Mouse (Mus musculus): ENCODE results near the gene Gm29427. TPM values are rescaled to one million over a fixed set of nuclear protein-coding genes. Genes with fewer than 3 reads are reported as not detected.
"Not testable (repeated sequence)": the region's sequence is repeated elsewhere in the genome, so short reads cannot be mapped to it uniquely, and the experiment has no call there.

Gm29427 gene
- total RNA-seq, 2 experiments from 2014 or later = not detected

DNA sequence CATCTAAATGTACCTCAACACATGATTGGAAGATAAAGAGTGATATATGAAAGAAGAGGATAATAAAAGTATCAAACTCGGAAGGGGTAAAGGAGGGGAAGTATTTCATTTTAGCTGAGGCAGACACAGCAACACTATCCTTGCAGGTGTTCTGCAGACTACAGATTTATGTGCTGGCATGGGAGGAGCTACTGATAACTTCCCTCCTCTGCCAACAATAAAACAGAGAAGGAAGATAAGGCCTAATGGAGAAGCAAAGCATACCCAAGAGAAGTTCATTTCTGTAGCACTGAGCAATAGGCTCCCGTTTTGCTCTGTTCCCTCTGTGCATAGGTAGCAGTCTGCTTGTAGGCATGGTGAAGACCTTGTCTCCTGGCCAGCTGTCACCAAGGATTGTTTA, 34.5 kb downstream of the Gm29427 start:
- no peak for ATAC-seq (replicated peaks; ENCODE audit: poor library complexity, severe bottlenecking)

DNA sequence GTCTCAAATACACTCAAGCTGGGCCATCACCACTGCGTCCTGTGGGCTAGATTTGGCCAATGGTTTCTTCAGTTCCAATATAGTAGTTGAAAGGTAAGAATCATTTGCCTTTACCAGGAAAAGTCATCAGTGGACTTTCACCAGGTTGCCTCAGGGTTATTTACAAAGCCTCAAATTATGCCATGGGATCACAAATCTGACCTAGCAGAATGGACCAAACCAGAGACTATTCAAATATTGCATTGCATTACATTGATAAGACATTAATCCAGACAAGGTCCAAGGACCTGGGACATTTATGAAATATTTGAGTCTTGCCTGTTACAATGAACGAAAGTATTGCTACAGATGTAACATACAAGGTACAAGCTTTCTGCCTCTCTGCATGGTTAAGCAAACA, 37.0 kb downstream of the Gm29427 start:
- ATAC-seq (replicated peaks; ENCODE audit: poor library complexity, severe bottlenecking) = no peak

DNA sequence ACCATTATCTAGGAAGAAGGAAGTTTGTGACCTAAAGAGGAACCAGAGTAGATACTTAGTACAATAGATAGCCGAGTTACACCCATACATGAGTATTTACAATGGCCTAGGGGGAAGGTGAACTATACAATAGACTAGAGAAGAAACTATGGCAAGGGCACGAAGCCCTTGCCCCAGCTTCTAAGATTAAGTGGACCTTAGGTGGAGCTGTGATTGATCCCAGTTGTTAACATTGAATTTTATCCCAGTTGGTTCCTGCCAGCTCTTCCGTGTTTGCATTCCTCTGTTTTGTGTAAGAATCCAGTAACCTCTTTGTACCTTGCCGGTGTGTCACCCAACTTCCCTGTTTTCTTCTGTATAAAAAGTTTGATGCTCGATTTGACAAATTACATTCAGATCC, 52.0 kb downstream of the Gm29427 start:
- ATAC-seq (replicated peaks; ENCODE audit: poor library complexity, severe bottlenecking) = not testable (repeated sequence)

DNA sequence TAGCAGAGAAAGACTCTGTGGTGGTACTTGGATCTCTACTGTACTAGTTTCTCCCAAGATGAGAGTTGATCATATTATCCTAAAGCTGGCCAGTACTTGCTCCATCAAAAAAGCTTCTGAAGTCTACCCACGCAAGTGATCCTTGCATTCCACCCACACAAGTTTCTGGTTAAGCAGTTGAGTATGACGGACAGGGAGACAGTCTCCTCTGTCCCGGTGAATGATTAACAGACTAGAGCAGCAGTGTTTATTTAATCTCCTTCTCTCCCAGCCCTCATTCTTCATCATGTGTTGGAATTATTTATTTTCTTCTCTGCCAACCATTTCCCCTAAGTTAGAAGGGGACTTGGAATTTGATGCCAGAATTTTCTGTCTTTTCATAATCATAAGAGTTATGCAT, 54.1 kb downstream of the Gm29427 start, which contains the start of gene C4bp:
Gene C4bp, minus strand, starts transcription at position 179 of the 400 bp plus-strand sequence.
- no peak for ATAC-seq (replicated peaks; ENCODE audit: poor library complexity, severe bottlenecking)

DNA sequence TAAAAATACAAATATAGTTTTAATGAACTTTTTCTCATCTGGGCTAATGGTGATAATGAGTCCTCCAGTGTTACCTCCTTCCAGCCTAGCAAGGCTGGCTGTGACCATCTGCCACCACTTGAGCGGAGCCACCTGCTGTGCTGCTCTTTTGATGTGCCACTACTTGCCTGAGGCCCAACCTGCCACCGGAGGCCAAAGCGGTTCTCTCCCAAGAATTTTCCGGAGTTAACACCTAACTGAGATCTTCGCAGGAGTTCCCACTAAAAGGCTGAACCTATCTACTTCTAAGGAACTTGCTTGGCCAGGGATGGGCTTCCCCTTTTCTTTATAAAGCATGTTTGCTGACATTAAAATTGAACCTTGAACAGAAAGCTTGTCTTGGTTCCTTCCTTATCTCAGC, 56.0 kb downstream of the Gm29427 start:
- not testable (repeated sequence) for ATAC-seq (replicated peaks; ENCODE audit: poor library complexity, severe bottlenecking)

DNA sequence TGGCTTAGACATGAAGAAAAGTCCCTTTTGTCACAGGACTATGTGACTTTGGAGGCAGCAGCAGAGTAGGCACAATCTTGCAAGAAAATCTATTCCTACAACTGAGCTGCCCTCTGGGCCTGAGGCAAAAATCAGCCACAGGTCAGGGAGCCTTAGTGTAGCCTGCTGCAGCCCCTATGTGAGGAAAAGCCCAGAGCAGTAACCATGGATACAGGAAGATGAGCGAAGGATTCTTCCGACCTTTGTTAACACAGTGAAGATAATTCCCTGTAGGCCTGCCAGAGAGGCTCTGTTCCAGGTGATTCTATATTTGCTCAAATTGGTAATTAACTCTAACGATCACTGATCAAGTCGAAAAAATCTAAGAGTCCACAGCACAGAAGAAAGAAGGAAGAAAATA, 71.5 kb downstream of the Gm29427 start:
- ATAC-seq (replicated peaks; ENCODE audit: poor library complexity, severe bottlenecking) = no peak

DNA sequence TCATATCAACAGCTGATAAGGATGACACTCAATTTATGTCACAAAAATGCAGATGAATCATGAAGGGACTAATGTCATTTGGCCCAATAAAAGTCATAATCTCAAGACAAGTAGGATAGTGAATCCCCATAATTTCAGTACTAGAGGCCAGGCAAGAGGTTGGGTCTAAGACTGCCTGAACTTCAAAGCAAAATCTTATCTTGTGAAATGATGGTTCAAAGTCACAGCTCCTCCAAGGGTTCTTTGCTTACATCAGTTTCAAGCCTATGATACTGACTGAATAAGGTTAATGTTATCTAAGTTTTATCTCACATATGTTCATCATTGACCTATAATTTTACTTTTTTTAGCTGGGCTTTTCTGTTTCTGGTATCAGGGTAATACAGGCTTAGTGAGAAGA, 74.6 kb downstream of the Gm29427 start:
- no peak for ATAC-seq (replicated peaks; ENCODE audit: poor library complexity, severe bottlenecking)

DNA sequence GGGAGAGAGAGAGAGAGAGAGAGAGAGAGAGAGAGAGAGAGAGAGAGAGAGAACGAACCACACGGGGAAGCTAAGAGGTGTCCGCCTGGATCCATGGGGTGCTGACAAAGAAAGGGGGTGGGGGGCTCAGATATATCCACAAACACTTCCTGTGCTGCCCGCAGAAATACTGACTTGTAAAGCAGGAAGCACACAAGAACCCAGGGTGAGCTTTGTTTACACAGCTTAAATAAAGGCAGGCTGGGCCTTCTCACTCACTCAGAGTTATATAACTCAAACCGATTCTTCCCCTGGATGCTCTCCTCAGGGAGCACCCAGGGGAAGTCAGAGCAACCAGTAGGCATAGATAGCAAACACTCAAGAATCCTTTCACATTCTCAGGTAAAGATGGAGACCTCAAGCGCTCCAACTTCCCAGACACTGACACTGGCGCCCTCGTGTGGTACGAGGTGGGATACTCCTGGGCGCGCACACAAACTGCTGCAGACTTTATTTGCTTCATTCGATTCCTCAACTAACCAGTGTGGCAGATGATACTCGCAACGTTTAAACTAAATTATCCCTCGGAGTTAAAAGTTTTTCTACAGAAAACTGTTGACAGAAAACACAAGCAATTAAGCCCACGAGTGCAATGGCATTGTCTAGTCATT, 81.7 kb downstream of the Gm29427 start:
- ATAC-seq (replicated peaks; ENCODE audit: poor library complexity, severe bottlenecking) = peak; percentile 97

DNA sequence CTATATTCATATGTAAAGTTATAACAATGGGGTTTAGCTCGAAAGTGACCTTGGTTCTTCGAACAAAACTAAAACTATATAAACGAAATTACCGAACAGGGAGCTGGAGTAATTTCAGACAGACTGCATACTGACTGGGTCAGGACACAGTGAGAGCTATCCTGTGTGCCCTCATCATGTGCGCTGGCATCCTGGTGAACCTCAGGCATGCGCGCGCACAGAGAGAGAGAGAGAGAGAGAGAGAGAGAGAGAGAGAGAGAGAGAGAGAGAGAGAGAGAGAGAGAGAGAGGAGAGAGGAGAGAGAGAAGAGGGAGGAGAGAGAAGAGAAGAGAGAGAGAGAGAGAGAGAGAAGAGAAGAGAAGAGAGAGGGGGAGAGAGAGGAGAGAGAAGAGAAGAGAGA, 82.3 kb downstream of the Gm29427 start:
- ATAC-seq (replicated peaks; ENCODE audit: poor library complexity, severe bottlenecking) = no peak

DNA sequence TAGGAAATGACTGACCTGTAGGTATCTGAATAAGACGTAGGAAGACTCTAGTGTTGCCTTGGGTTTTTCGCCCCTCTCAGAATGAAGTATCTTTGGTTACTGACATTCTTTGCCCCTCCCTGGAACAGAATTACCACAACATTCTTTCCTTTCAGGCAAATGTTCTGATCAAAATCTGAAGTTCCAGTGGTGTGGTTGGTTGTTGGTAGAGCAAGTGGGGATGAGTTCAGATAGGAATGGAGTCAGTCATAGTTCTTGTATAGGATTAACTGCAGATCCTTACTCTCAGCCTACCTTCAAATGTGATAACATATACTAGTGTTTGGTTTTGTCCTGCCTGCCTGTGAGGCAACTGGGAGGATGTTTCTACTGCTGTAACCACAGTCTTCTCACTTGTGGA, 86.1 kb downstream of the Gm29427 start, which contains the start of gene Zp3r:
Gene Zp3r, minus strand, starts transcription at position 101 of the 400 bp plus-strand sequence.
- no peak for ATAC-seq (replicated peaks; ENCODE audit: poor library complexity, severe bottlenecking)

Other genes with a start within 250 kb of the Gm29427 start
- not detected in 2 replicates for gene Zp3r, start 86.2 kb downstream of the Gm29427 start, total RNA-seq (2014; fragmentation: Nextera tagmentation)
- not detected in 2 replicates for gene Zp3r, start 86.2 kb downstream of the Gm29427 start, total RNA-seq (2017)
- not detected in 2 replicates for gene C4bp, start 54.2 kb downstream of the Gm29427 start, total RNA-seq (2014; fragmentation: Nextera tagmentation)
- not detected in 2 replicates for gene C4bp, start 54.2 kb downstream of the Gm29427 start, total RNA-seq (2017)
- gene Yod1, start 1.5 kb upstream of the Gm29427 start, total RNA-seq (2014; fragmentation: Nextera tagmentation) = 6.4 and 8.0 TPM in 2 replicates
- gene Yod1, start 1.5 kb upstream of the Gm29427 start, total RNA-seq (2017) = 6.7 and 7.8 TPM in 2 replicates
- 6.6 and 9.1 TPM in 2 replicates for gene Pfkfb2, start 13.5 kb upstream of the Gm29427 start, total RNA-seq (2014; fragmentation: Nextera tagmentation)
- 13.9 and 15.7 TPM in 2 replicates for gene Pfkfb2, start 13.5 kb upstream of the Gm29427 start, total RNA-seq (2017)
- gene AA986860, start 16.2 kb upstream of the Gm29427 start, total RNA-seq (2014; fragmentation: Nextera tagmentation) = 0.09 and 0.88 TPM in 2 replicates
- not detected in 2 replicates for gene AA986860, start 16.2 kb upstream of the Gm29427 start, total RNA-seq (2017)
- gene Fcamr, start 85.1 kb upstream of the Gm29427 start, total RNA-seq (2014; fragmentation: Nextera tagmentation) = not detected in 2 replicates
- gene Fcamr, start 85.1 kb upstream of the Gm29427 start, total RNA-seq (2017) = not detected in 2 replicates
- gene Pigr, start 110.9 kb upstream of the Gm29427 start, total RNA-seq (2014; fragmentation: Nextera tagmentation) = not detected in 2 replicates
- gene Pigr, start 110.9 kb upstream of the Gm29427 start, total RNA-seq (2017) = not detected in 2 replicates
- not detected in 2 replicates for gene Fcmr, start 149.9 kb upstream of the Gm29427 start, total RNA-seq (2014; fragmentation: Nextera tagmentation)
- not detected in 2 replicates for gene Fcmr, start 149.9 kb upstream of the Gm29427 start, total RNA-seq (2017)
- gene Il24, start 171.7 kb upstream of the Gm29427 start, total RNA-seq (2014; fragmentation: Nextera tagmentation) = not detected in 2 replicates
- not detected in 2 replicates for gene Il24, start 171.7 kb upstream of the Gm29427 start, total RNA-seq (2017)
- gene Il20, start 195.7 kb upstream of the Gm29427 start, total RNA-seq (2014; fragmentation: Nextera tagmentation) = not detected in 2 replicates
- gene Il20, start 195.7 kb upstream of the Gm29427 start, total RNA-seq (2017) = not detected in 2 replicates
- not detected in 2 replicates for gene Il19, start 224.3 kb upstream of the Gm29427 start, total RNA-seq (2014; fragmentation: Nextera tagmentation)
- gene Il19, start 224.3 kb upstream of the Gm29427 start, total RNA-seq (2017) = not detected in 2 replicates

Measured in granulocyte monocyte progenitor cell, adult 5-6 weeks (primary cell).